Mouse (Mus musculus) lung, adult 2 months (tissue): ENCODE measurements around the gene Arhgap32. TPM values are rescaled to one million over a fixed set of nuclear protein-coding genes. Genes with fewer than 3 reads are reported as not detected.
"Not testable (repeated sequence)": the region's sequence is repeated elsewhere in the genome, so short reads cannot be mapped to it uniquely, and the experiment has no call there.

Experiments used
- DNase-seq: peaks from one replicate; pipeline ENCODE4 v3.0.0; 2022
- H3K4me1 ChIP-seq: fragments of 200-500 bp; 2 replicates; pipeline ENCODE4 v1.6.1; 2011; ENCODE audit warnings: low read length; ENCODE audit not compliant: control insufficient read depth, insufficient read depth
- H3K4me3 ChIP-seq: fragments of 200-500 bp; replicated peaks from 2 replicates; pipeline ENCODE3; 2011; ENCODE audit warnings: low read depth, mild to moderate bottlenecking, control low read depth, low read length; ENCODE audit errors: extremely low read depth
- CTCF ChIP-seq: fragments of 200-500 bp; IDR thresholded peaks from 2 replicates; pipeline ENCODE4 v1.5.1; 2011; ENCODE audit warnings: mild to moderate bottlenecking, low read length, control low read depth; ENCODE audit not compliant: insufficient read depth
- POLR2A ChIP-seq: fragments of 200-500 bp; IDR thresholded peaks from 2 replicates; pipeline ENCODE4 v1.6.1; 2011; ENCODE audit warnings: low read depth, mild to moderate bottlenecking, control low read depth, low read length, borderline replicate concordance; ENCODE audit errors: extremely low read depth
- WGBS: fragments of 180-500 bp; shearing (Covaris S2); methylation state at CpG from one replicate; pipeline ENCODE4 v1.1.7; 2018; 5-methylcytosine and 5-hydroxymethylcytosine counted together
- polyA plus RNA-seq: library from polyadenylated mRNA; depleted of rRNA; stranded (reverse); fragments of >200 nt; gene quantifications from 2 replicates; pipeline ENCODE4 v1.2.3, GENCODE M21; 2012

The Arhgap32 gene
- polyA plus RNA-seq, 1 experiment = 9.2 TPM

- no peak for TF ChIP-seq POLR2A
- TF ChIP-seq CTCF = no peak
- Histone ChIP-seq H3K4me1 (peaks cover 4% of the 10 kb centered on the region), H3K4me3 (no peak overlapping the region)
- DNase-seq = no peak
- 69% methylated on average over 11 of the region's 11 CpGs for WGBS
Observed at GRCm38 (mm10) chr9:32149836-32150642, 34.1 kb downstream of the Arhgap32 start.

GRCm38 (mm10) chr9:32154727-32155371 is 38.9 kb downstream of the Arhgap32 start:
- TF ChIP-seq POLR2A (no peak), CTCF (no peak)
- 84% methylated on average over 3 of the region's 3 CpGs for WGBS
- no peak for DNase-seq

GRCm38 (mm10) chr9:32156706-32157105 is 40.8 kb downstream of the Arhgap32 start:
- Histone ChIP-seq H3K4me1 (no peaks in the 10 kb centered on the region), H3K4me3 (no peak overlapping the region)
- TF ChIP-seq POLR2A (no peak), CTCF (no peak)
- WGBS = 83% methylated on average over 4 of the region's 4 CpGs
- no peak for DNase-seq

More at GRCm38 (mm10) chr9:32154727-32155371, 38.9 kb downstream of the Arhgap32 start:
- H3K4me3 ChIP-seq = no peak overlapping the region
- no peaks in the 10 kb centered on the region for H3K4me1 ChIP-seq

GRCm38 (mm10) chr9:32157201-32157600 is 41.3 kb downstream of the Arhgap32 start:
- no peak for DNase-seq
- no peaks in the 10 kb centered on the region for H3K4me1 ChIP-seq
- TF ChIP-seq CTCF (no peak), POLR2A (no peak)
- H3K4me3 ChIP-seq = no peak overlapping the region
- WGBS = 62% methylated on average over 3 of the region's 3 CpGs

GRCm38 (mm10) chr9:32158837-32159543 is 43.1 kb downstream of the Arhgap32 start:
- 25% methylated on average over 3 of the region's 3 CpGs for WGBS
- TF ChIP-seq POLR2A (no peak), CTCF (peak; percentile 97)
- no peak overlapping the region for H3K4me3 ChIP-seq
- peak; percentile 66 for DNase-seq
- no peaks in the 10 kb centered on the region for H3K4me1 ChIP-seq

GRCm38 (mm10) chr9:32159724-32160123 is 43.8 kb downstream of the Arhgap32 start:
- no peak for DNase-seq
- Histone ChIP-seq H3K4me3 (no peak overlapping the region), H3K4me1 (no peaks in the 10 kb centered on the region)
- TF ChIP-seq CTCF (no peak), POLR2A (no peak)
- 58% methylated on average over 3 of the region's 3 CpGs for WGBS

GRCm38 (mm10) chr9:32162792-32163191 is 46.9 kb downstream of the Arhgap32 start:
- no peaks in the 10 kb centered on the region for H3K4me1 ChIP-seq
- TF ChIP-seq CTCF = no peak
- TF ChIP-seq POLR2A = no peak
- no peak for DNase-seq
- H3K4me3 ChIP-seq = no peak overlapping the region
- 83% methylated on average over 2 of the region's 2 CpGs for WGBS

- not testable (repeated sequence) for H3K4me1 ChIP-seq, H3K4me3 ChIP-seq, DNase-seq
- 68% methylated on average over 6 of the region's 6 CpGs for WGBS
Observed at GRCm38 (mm10) chr9:32163820-32164219, 47.9 kb downstream of the Arhgap32 start.

GRCm38 (mm10) chr9:32168546-32169137 is 52.7 kb downstream of the Arhgap32 start:
- TF ChIP-seq POLR2A = no peak
- TF ChIP-seq CTCF = no peak
- Histone ChIP-seq H3K4me1 (no peaks in the 10 kb centered on the region), H3K4me3 (no peak overlapping the region)
- 85% methylated on average over 5 of the region's 5 CpGs for WGBS
- DNase-seq = no peak

GRCm38 (mm10) chr9:32170713-32171112 is 54.8 kb downstream of the Arhgap32 start:
- Histone ChIP-seq H3K4me1 (no peaks in the 10 kb centered on the region), H3K4me3 (no peak overlapping the region)
- 90% methylated on average over 8 of the region's 8 CpGs for WGBS
- no peak for DNase-seq
- no peak for TF ChIP-seq CTCF
- no peak for TF ChIP-seq POLR2A
